Mouse (Mus musculus): ENCODE data around the gene Inka1. TPM values are rescaled to one million over a fixed set of nuclear protein-coding genes. Genes with fewer than 3 reads are reported as not detected.

The Inka1 gene
- total RNA-seq, 2 experiments from 2014 or later = 3.9 to 4.0 TPM

Other genes starting within 250 kb of the Inka1 start
- 100 to 1,000 TPM; 122 to 155 TPM for gene Rbm5, start 214.9 kb downstream of the Inka1 start, total RNA-seq (2021)
- gene Rbm6, start 112.6 kb downstream of the Inka1 start, total RNA-seq (2021) = 10 to 100 TPM; 57.0 to 65.0 TPM
- gene Mon1a, start 97.7 kb downstream of the Inka1 start, total RNA-seq (2021) = 10 to 100 TPM; 22.2 to 25.4 TPM
- 1 to 10 TPM in 1 of 2 experiments, under 1 TPM in 1; 0.69 to 1.3 TPM for gene Mst1r, start 79.0 kb downstream of the Inka1 start, total RNA-seq (2021)
- not detected for gene Actl11, start 57.4 kb downstream of the Inka1 start, total RNA-seq (2021)
- gene Camkv, start 50.2 kb downstream of the Inka1 start, total RNA-seq (2021) = 100 to 1,000 TPM; 352 to 354 TPM
- 10 to 100 TPM in 1 of 2 experiments, 1 to 10 TPM in 1; 9.5 to 14.9 TPM for gene Traip, start 35.7 kb downstream of the Inka1 start, total RNA-seq (2021)
- 1 to 10 TPM; 3.1 to 4.6 TPM for gene Uba7, start 10.4 kb downstream of the Inka1 start, total RNA-seq (2021)
- not detected for gene Gm20661, start 2.8 kb downstream of the Inka1 start, total RNA-seq (2021)
- 1 to 10 TPM; 1.5 to 1.9 TPM for gene Cdhr4, start 6.6 kb upstream of the Inka1 start, total RNA-seq (2021)
- gene Gm20662, start 10.5 kb upstream of the Inka1 start, total RNA-seq (2021) = 1 to 10 TPM; 3.7 to 4.4 TPM
- 100 to 1,000 TPM; 185 to 190 TPM for gene Ip6k1, start 16.6 kb upstream of the Inka1 start, total RNA-seq (2021)
- 10 to 100 TPM; 16.7 to 17.5 TPM for gene Gmppb, start 63.4 kb upstream of the Inka1 start, total RNA-seq (2021)
- gene Amigo3, start 67.3 kb upstream of the Inka1 start, total RNA-seq (2021) = 1 to 10 TPM; 1.7 to 2.2 TPM
- not detected for gene Mst1, start 94.6 kb upstream of the Inka1 start, total RNA-seq (2021)
- 10 to 100 TPM; 81.9 to 88.7 TPM for gene Rnf123, start 97.5 kb upstream of the Inka1 start, total RNA-seq (2021)
- gene Apeh, start 108.7 kb upstream of the Inka1 start, total RNA-seq (2021) = 10 to 100 TPM; 29.8 to 36.9 TPM
- 100 to 1,000 TPM; 261 to 275 TPM for gene Bsn, start 204.5 kb upstream of the Inka1 start, total RNA-seq (2021)